Mouse (Mus musculus): ENCODE results near the gene Ntm.

Ntm gene

GRCm38 (mm10) chr9:29317623-29318022 lies 645.3 kb downstream of the Ntm start:
- DNase-seq (ENCODE audit: low spot score), result no peak

DNA sequence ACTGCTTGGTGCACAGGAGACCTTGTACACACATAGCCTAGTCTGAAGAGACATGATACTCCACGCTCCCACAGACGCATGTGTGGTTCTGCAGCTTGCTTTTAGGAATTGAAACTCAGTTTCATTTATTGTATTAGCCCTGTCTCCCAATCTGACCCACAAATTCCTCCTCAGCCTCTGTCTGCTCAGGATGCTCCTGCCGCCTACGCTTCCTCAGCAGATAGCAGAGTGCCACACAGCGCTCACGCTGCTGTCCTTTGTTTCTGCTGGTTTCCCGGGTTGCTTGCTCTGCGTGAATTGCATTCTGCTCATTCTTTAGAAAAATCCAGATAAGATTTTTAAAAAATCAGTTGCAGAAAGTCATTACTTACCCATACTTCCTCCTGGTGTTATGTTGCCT lies 647.1 kb downstream of the Ntm start:
- DNase-seq (ENCODE audit: low spot score), result no peak

DNA sequence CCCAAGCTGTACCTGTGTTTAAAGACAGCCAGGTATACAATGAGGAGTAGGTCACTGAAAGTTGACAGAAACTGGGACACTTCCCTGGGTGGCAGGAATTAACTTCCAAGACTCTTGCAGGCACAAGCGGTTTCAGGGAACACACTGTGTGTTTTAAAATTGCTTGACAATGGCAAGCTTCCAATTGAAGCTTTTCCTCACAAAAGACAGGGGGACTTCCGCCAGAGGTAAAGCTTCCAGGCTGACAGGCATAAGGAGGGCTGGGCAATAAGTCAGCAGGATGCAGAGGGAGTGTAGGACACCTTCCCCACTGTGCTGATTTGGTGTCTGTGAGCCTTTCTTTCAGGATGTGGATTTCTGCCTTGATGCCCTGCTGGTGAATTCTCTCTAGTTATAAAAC lies 656.0 kb downstream of the Ntm start:
- DNase-seq (ENCODE audit: low spot score), result no peak

DNA sequence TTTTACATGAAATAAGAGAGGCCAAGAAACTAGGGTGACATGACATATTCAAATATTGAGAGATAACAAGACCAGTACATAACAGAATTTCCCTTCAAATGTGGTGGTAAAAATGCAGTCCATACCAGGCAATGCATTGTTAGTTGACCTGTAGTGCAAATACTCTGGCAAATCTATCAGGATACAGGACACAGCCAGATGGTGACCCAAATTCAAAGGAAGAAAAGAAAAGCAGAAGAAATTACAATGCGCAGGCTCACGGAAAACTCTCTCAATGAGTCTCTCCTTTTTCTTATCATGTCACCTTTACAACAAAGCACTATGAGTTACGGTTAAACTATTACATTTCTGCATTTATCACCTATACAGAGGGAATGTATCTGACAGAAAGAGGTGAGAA lies 664.6 kb downstream of the Ntm start:
- no peak for DNase-seq (ENCODE audit: low spot score)

DNA sequence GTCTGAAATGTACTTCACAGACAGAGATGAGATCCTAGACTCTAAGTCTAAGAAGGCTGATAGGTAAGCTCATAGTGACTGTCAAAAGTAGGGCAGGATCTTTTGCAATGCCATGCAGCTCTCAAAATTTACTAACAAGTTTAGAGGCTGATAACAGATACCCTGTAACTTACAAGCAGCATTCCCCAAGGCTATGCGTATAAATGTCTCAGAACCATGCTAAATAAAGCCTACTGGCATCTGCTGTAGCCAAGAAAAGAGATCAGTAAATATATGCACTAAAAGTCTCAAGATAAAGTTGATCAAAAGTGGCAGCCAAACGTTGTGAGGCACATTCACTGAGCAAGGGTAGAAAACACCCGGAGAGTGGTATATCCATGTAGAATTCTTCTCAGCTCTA lies 666.2 kb downstream of the Ntm start:
- no peak for DNase-seq (ENCODE audit: low spot score)

- DNase-seq (ENCODE audit: low spot score), result no peak
Measured at GRCm38 (mm10) chr9:29288003-29288704, 674.8 kb downstream of the Ntm start.

- no peak for DNase-seq (ENCODE audit: low spot score)
Measured at GRCm38 (mm10) chr9:29285144-29285543, 677.8 kb downstream of the Ntm start.

DNA sequence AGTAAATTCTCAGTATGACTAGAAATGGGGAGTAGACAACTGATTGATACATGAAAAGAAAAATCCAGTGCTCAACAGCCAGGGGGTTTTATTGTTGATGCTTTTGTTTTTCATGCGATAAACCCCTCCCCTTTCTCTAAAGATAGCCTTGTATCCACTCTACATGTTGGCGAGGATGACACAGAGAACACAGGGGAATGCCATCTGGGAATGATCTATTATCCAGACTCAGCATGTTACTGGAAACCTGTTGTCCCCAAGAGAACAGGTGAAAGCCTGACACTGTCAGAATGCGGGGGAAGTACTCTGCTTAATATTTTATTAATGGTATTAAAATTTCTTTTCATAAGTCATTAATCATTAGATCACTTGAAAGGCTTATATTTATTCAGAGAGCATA lies 690.1 kb downstream of the Ntm start:
- no peak for DNase-seq (ENCODE audit: low spot score)

DNA sequence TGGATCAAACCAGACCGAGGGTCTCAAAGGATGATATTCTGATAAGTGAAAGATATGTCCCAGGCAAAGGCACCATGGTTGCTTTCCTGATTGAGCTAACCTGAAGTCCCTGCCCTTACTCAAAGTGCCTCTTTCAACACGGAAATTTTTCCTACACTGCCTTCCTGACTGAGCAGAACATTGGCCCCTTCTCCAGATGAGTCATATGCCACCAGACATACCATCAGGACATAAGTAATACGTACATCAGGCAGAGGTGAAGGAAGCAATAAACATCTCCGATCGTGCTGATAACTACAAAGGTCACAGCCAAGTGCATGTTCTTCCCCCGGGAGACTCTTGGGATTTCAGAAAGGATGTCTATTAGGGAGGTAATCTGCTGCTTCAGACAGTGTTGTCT lies 693.0 kb downstream of the Ntm start:
- no peak for DNase-seq (ENCODE audit: low spot score)

- no peak for DNase-seq (ENCODE audit: low spot score)
Measured at GRCm38 (mm10) chr9:29269277-29269646, 693.7 kb downstream of the Ntm start.

- DNase-seq (ENCODE audit: low spot score), result no peak
Measured at GRCm38 (mm10) chr9:29268583-29269276, 694.2 kb downstream of the Ntm start.

GRCm38 (mm10) chr9:29267663-29268062 lies 695.3 kb downstream of the Ntm start:
- no peak for DNase-seq (ENCODE audit: low spot score)

DNA sequence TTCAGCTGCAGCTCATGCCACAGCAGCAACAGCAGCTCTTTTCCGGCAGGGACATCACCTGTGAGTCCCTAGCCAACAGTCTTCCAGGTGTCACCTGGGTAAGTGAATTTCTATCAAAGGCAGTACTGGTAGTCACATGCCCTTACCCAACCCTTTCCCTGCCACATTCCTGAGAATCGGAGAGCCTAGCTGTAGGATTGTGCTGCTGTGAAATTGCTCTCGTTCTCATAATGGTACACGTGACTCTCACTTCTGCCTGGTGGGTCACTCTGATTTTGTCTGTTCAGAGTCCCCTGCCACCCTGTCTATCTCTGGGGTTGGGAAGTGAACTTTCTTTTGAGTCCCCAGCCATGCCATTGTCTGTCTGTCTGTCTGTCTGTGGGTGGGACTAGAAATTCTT lies 697.8 kb downstream of the Ntm start:
- DNase-seq (ENCODE audit: low spot score), result no peak

GRCm38 (mm10) chr9:29262836-29263235 lies 700.1 kb downstream of the Ntm start:
- DNase-seq (ENCODE audit: low spot score), result no peak

DNA sequence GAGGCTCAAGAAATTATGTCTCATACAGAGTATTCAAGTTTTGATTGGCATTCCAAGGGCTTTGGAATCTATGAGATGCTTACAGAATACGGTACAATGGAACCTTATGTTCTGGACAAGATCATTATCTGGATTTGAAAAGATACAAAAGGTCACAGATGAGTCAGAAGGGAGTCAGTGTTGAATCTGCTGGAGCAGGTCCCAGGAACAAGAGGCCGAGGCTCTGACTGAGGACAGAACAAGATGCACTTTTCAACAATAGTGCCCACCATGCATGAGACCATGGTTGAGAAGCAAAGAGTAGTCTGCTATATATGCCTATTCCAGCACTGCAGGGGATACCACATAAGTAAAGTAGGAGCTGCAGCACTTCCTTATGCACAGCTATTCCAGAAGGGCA lies 710.1 kb downstream of the Ntm start:
- no peak for DNase-seq (ENCODE audit: low spot score)

DNA sequence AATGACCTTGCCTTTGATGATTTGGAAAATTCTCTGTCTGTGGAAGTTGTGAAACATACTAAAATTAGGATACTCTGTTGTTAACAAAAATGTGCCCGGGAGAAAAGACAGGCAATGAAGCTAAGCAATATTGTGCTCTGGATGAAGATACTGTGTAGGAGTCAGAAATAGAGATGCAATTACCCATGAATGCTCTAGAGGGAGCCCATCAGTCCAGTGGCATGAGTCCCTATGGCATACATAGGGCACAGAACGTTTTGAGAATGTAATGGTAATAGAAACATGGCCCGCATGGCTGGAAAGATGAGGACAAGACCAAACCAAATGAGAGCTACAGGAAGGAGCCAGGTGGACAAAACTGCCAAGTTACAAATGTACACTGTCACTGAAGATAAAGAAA lies 712.1 kb downstream of the Ntm start:
- DNase-seq (ENCODE audit: low spot score), result no peak

- no peak for DNase-seq (ENCODE audit: low spot score)
Measured at GRCm38 (mm10) chr9:29247812-29248211, 715.1 kb downstream of the Ntm start.

GRCm38 (mm10) chr9:29244006-29244405 lies 718.9 kb downstream of the Ntm start:
- DNase-seq (ENCODE audit: low spot score), result no peak

DNA sequence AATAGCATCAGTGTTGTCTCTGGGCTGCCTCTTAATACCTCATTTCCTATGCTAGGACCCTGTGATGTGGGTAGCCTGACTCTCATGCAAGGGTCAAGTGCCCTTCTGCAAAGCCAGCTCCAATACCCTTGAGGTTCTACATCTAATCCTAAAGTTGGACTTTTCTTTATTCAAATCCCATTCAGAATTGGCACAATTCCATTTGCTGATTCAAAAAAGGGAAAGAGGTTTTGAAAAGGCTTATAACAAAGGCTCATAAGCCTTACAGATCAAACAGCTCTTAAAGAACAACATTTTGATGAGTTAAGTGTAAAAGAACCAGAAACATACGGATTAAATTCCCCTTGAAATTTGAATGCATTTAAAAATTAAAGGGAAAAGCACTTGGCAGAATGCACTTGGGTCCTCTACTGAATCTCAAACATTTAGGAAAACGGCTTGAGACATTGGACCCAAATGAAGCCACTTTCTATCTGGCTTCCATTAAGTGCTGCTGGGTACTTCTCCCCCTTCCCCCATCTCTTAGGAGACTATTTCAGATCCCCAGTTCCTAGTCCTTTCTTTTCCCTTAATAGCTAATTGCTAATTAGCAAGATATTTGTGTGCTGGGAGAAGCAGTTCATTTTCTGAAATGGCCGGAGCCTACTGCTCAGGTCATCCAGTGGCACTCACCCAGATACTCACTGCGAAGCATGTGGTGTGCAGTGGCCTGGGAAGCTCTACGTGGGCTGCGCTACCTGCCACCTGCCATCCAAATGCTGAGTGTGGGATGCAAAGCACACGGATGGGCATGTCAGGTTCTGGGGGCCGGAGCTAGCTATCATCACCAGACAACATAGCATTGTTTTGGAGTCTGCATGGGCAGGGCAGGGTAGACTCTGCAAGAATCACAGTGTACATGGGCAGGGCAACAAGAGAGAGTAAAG lies 720.2 kb downstream of the Ntm start:
- no peak for DNase-seq (ENCODE audit: low spot score)

DNA sequence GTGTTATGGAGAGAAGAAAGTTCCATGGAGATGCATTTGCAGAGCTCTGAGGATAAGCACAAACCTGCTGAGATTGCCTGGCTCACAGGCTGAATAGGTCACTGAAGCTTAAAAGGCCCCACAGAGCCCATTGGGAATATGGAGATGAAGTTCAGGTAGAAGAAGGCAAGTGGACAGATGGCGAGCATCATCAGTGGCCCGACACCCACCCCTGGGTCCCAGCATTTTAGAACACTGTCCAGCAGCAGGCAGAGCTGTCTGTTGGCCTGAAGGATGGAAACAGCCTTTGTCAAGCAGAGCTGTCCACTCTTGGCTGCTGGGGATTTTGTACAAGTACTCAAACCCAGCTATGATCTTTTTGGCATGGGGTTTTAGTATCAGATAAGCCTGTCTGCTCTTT lies 722.1 kb downstream of the Ntm start:
- DNase-seq (ENCODE audit: low spot score), result no peak

- no peak for DNase-seq (ENCODE audit: low spot score)
Measured at GRCm38 (mm10) chr9:29238973-29239372, 724.0 kb downstream of the Ntm start.

- no peak for DNase-seq (ENCODE audit: low spot score)
Measured at GRCm38 (mm10) chr9:29236752-29237151, 726.2 kb downstream of the Ntm start.

DNA sequence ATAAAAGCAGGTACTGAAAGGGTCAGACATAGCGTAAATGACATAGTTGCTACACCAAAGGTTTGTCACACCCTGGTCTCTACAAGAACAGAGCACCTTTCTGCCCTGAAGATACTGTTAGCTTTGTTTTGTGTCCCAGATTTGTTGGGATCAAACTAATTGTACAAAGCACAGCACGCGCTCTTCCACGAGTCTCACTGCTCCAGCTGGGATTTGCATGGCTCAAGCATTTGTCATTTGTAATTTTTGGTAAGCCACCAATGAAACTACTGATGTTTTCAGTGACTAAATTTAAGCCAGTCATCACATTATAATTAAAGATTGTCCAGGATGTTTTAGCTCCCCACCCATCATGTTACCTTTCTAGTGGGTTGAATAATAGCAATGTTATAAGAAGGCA lies 735.2 kb downstream of the Ntm start:
- no peak for DNase-seq (ENCODE audit: low spot score)
